Mouse (Mus musculus): Measurements from ENCODE around the gene Ifna16.

Gene Ifna16

GRCm38 (mm10) chr4:88642526-88642925, 34.2 kb downstream of the Ifna16 start:
- no peak for DNase-seq (ENCODE audit: low read depth, low spot score)

DNA sequence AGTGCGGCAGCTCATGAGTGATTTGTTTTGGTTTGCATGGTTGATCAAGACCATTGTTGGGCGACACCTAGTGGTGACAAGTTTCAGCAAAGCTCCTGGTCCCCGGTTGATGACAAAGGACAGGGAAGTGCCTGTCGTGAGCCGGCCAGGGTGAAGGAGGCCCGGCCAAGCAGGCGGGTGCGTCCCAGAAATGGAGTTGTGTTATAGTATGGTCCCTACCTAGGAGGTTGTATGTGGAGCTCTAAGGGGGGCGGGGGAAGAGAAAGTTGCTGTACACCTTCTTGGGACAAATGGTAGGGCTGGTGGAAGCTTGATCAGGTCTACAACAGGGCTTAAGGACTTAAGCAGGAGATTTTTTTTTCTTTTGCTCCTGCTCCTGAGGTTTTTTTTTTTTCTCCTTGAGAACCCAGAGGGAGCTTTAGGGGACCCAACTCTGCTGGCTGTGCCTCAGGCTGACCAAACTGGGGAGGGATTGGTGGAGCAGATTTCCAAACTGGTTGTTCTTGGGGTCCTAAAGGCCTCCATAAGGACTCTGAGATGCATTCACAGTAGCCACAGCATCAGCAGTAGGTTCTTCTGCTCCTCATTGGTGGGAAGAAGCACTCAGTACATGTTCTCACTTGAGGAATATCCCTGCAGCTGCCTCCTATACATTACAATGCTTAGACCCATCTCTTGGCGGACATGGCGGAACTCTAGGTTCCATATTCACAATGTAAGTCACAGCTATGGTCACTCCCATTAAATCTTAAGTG, 35.5 kb downstream of the Ifna16 start:
- peak; percentile 99 for DNase-seq (ENCODE audit: low read depth, low spot score)

GRCm38 (mm10) chr4:88640704-88641076, 36.0 kb downstream of the Ifna16 start:
- no peak for DNase-seq (ENCODE audit: low read depth, low spot score)

- no peak for DNase-seq (ENCODE audit: low read depth, low spot score)
These were observed 42.4 kb downstream of the Ifna16 start, which contains the start of gene C87499 for GRCm38 (mm10) chr4:88634311-88634710. TSS of gene C87499 (minus strand) at chr4:88634411.

Data from telencephalon, adult 2 months (tissue).